Mouse (Mus musculus) olfactory bulb, adult 2 months (tissue): ENCODE results near the gene Grip1.

ENCODE experiments used
- CTCF ChIP-seq: fragments of 200-500 bp; IDR thresholded peaks from 2 replicates; pipeline ENCODE4 v1.5.1; 2012; ENCODE audit warnings: low read depth, mild to moderate bottlenecking, low read length, moderate library complexity; ENCODE audit not compliant: insufficient read depth
- POLR2A ChIP-seq: fragments of 200-500 bp; IDR thresholded peaks from 2 replicates; pipeline ENCODE4 v1.6.1; 2012; ENCODE audit warnings: mild to moderate bottlenecking, low read depth, low read length, moderate library complexity; ENCODE audit not compliant: insufficient read depth

DNA sequence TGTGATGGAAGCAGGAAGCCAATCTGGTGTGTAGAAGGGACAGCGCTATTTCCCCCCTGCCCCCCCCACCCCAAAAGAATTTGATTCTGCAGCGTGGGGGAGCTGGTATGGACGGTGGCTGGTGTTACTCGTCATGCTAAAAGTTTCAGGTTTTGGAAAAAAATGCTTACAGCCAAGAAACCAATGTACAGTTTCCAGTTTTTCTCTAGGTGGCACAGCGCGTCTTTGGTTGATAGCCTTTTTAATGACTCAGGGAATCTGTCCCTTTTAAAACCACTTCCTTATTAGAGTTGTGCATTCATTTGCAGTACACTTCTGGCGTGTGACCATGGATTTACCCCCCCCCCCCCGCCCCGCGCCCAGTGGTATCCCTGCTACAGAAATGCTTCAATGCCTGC, 1.9 kb downstream of the Grip1 start:
- TF ChIP-seq POLR2A (no peak), CTCF (no peak)
